ENCODE assay signal across 28 mouse cellular contexts in the genomic region with DNA sequence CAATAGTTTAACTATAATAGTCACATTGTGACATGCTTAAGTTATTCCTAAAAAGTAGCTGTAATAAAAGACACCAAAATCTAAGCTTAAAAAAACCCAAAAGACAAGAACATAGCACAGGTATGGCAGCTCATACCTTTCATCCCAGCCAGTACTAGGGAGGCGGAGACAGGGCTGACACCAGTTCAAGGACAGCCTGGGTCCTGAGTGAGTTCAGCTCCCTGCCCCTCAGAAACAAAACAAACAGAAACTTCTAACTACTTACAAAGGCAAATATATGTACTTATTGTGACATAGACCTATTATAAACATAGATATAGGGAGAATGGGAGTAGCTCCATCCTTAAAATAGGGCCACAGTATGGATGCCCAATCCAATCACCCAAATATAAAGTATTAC. TPM values are rescaled to one million over a fixed set of nuclear protein-coding genes. Genes with fewer than 3 reads are reported as not detected.
DNase-seq lines count a peak whose midpoint lies in the region; ATAC-seq and TF ChIP-seq lines count a peak whose summit lies in the region.
"Had no signal": no experiment of that assay in that cellular context is flagged by ENCODE, and none has a peak within 500 bp of the region (broad histone marks: within the 10 kb centered on the region; RNA-seq: fewer than 3 reads in every experiment).

No protein-coding gene starts in this region.

- no peaks in the 10 kb centered on the region for H3K27me3 ChIP-seq in hindbrain, embryonic 13.5 days
- H3K27me3 ChIP-seq in hindbrain, embryonic 16.5 days (replicated peaks; ENCODE audit: control insufficient read depth, insufficient read depth, low read length) = no peaks in the 10 kb centered on the region
- no peaks in the 10 kb centered on the region for H3K27me3 ChIP-seq in midbrain, embryonic 15.5 days (replicated peaks)
- H3K27me3 ChIP-seq in midbrain, embryonic 10.5 days (ENCODE audit: low read depth, poor library complexity, severe bottlenecking) = no peaks in the 10 kb centered on the region
- no peaks in the 10 kb centered on the region for H3K27me3 ChIP-seq in liver, adult 2 months (ENCODE audit: control insufficient read depth, insufficient read depth, low read length)
- H3K27me3 ChIP-seq in myocyte (ENCODE audit: control insufficient read depth, insufficient read depth, insufficient read length) = no peaks in the 10 kb centered on the region
- H3K27me3 ChIP-seq: embryonic facial prominence, embryonic 13.5 days; forebrain, embryonic 15.5 days; kidney, embryonic 15.5 days; limb, embryonic 12.5 days had no signal

- ATAC-seq in hindbrain, embryonic 13.5 days (ENCODE audit: low FRiP score) = no peak
- ATAC-seq in hindbrain, embryonic 16.5 days = no peak
- ATAC-seq in midbrain, embryonic 15.5 days (replicated peaks) = no peak
- ATAC-seq: forebrain, embryonic 15.5 days had no signal

- H3K4me2 ChIP-seq in hindbrain, embryonic 13.5 days = peak overlapping the region; percentile 36
- H3K4me2 ChIP-seq in hindbrain, embryonic 16.5 days (ENCODE audit: low read length) = no peak overlapping the region
- H3K4me2 ChIP-seq in midbrain, embryonic 15.5 days = 0 out of 2 replicates have a peak overlapping the region, but pooled peaks have one; percentile 13
- no peak overlapping the region for H3K4me2 ChIP-seq in myocyte (ENCODE audit: low read depth)
- H3K4me2 ChIP-seq: embryonic facial prominence, embryonic 13.5 days; limb, embryonic 12.5 days had no signal

- H3K36me3 ChIP-seq in hindbrain, embryonic 13.5 days = no peaks in the 10 kb centered on the region
- no peaks in the 10 kb centered on the region for H3K36me3 ChIP-seq in hindbrain, embryonic 16.5 days (ENCODE audit: control insufficient read depth, insufficient read depth, low read length)
- no peaks in the 10 kb centered on the region for H3K36me3 ChIP-seq in midbrain, embryonic 15.5 days (replicated peaks)
- peaks cover 9% of the 10 kb centered on the region for H3K36me3 ChIP-seq in midbrain, embryonic 10.5 days
- H3K36me3 ChIP-seq in liver, adult 2 months (ENCODE audit: control insufficient read depth, insufficient read depth, low read length) = no peaks in the 10 kb centered on the region
- H3K36me3 ChIP-seq in myocyte (ENCODE audit: control insufficient read depth, insufficient read depth) = no peaks in the 10 kb centered on the region
- H3K36me3 ChIP-seq: embryonic facial prominence, embryonic 13.5 days; forebrain, embryonic 15.5 days; heart, embryonic 10.5 days; kidney, embryonic 15.5 days; limb, embryonic 12.5 days had no signal

- 94% methylated on average over 1 of the region's 1 CpGs for WGBS in hindbrain, embryonic 13.5 days
- 95% methylated on average over 1 of the region's 1 CpGs for WGBS in hindbrain, embryonic 16.5 days
- 94% methylated on average over 1 of the region's 1 CpGs for WGBS in midbrain, embryonic 15.5 days
- WGBS in midbrain, embryonic 10.5 days = 97% methylated on average over 1 of the region's 1 CpGs
- WGBS in liver, adult 2 months = 70% methylated on average over 1 of the region's 1 CpGs

- H3ac ChIP-seq in myocyte (ENCODE audit: control insufficient read depth, insufficient read length) = no peak overlapping the region

- no peak for DNase-seq in midbrain, embryonic 10.5 days (ENCODE audit: low spot score)
- DNase-seq in liver, adult 2 months (ENCODE audit: extremely low read depth, low read depth, low spot score) = peak; percentile 50
- DNase-seq in urinary bladder, postnatal 36 days (ENCODE audit: low spot score in 2 of 2) = no peak
- DNase-seq: adrenal gland, postnatal 25 days; B cell, adult 2 months; cerebellum, adult 18-20 months; cerebellum, postnatal 10 days; heart, postnatal 4 days; kidney, adult 18-20 months; kidney, postnatal 36 days; lung, embryonic 14.5 days; lung, postnatal 14 days; right cerebral cortex, adult 18-20 months; spleen, adult 18-20 months; thymus, postnatal 14 days had no signal

- H3K9ac ChIP-seq in hindbrain, embryonic 13.5 days = no peak overlapping the region
- H3K9ac ChIP-seq in hindbrain, embryonic 16.5 days (ENCODE audit: low read depth, low read length) = no peak overlapping the region
- H3K9ac ChIP-seq in midbrain, embryonic 15.5 days = no peak overlapping the region
- no peak overlapping the region for H3K9ac ChIP-seq in liver, adult 2 months (ENCODE audit: low read depth, low read length)
- H3K9ac ChIP-seq: embryonic facial prominence, embryonic 13.5 days; kidney, embryonic 15.5 days; limb, embryonic 12.5 days; liver, embryonic 14.5 days; lung, embryonic 14.5 days had no signal

- no peak for TF ChIP-seq POLR2A in liver, adult 2 months (IDR thresholded peaks at IDR 0.05; ENCODE audit: extremely low read depth, insufficient read depth, low read length)
- no peak for TF ChIP-seq POLR2A in myocyte (IDR thresholded peaks at IDR 0.05; ENCODE audit: insufficient read length, low read depth)

- H3K79me2 ChIP-seq in liver, adult 2 months (ENCODE audit: control insufficient read depth, insufficient read depth, low read length) = peaks cover 32% of the 10 kb centered on the region
- peaks cover 75% of the 10 kb centered on the region for H3K79me2 ChIP-seq in myocyte (ENCODE audit: control insufficient read depth, insufficient read depth)

- H3K27ac ChIP-seq in hindbrain, embryonic 13.5 days = no peak overlapping the region
- H3K27ac ChIP-seq in hindbrain, embryonic 16.5 days (ENCODE audit: low read depth, low read length) = no peak overlapping the region
- no peak overlapping the region for H3K27ac ChIP-seq in midbrain, embryonic 15.5 days
- H3K27ac ChIP-seq in midbrain, embryonic 10.5 days (replicated peaks) = no peak overlapping the region
- no peak overlapping the region for H3K27ac ChIP-seq in liver, adult 2 months (replicated peaks; ENCODE audit: insufficient read depth, low read depth, low read length)
- H3K27ac ChIP-seq: embryonic facial prominence, embryonic 13.5 days; forebrain, embryonic 10.5 days; forebrain, embryonic 15.5 days; heart, embryonic 10.5 days; kidney, embryonic 15.5 days; layer of hippocampus, adult 2 months; left cerebral cortex, adult 2 months; limb, embryonic 12.5 days had no signal

- no peaks in the 10 kb centered on the region for H3K9me3 ChIP-seq in hindbrain, embryonic 13.5 days
- H3K9me3 ChIP-seq in hindbrain, embryonic 16.5 days (ENCODE audit: control insufficient read depth, low read length) = no peaks in the 10 kb centered on the region
- H3K9me3 ChIP-seq in midbrain, embryonic 15.5 days = no peaks in the 10 kb centered on the region
- H3K9me3 ChIP-seq in midbrain, embryonic 10.5 days (replicated peaks) = no peaks in the 10 kb centered on the region; the same call in 1 of the 2 replicates
- H3K9me3 ChIP-seq: embryonic facial prominence, embryonic 13.5 days; forebrain, embryonic 15.5 days; heart, embryonic 10.5 days; kidney, embryonic 15.5 days; limb, embryonic 12.5 days had no signal

- peaks cover 26% of the 10 kb centered on the region for H3K4me1 ChIP-seq in hindbrain, embryonic 13.5 days (replicated peaks)
- peaks cover 14% of the 10 kb centered on the region for H3K4me1 ChIP-seq in hindbrain, embryonic 16.5 days (ENCODE audit: control insufficient read depth, insufficient read depth, low read depth, low read length)
- H3K4me1 ChIP-seq in midbrain, embryonic 15.5 days = peaks cover 23% of the 10 kb centered on the region
- peaks cover 23% of the 10 kb centered on the region for H3K4me1 ChIP-seq in midbrain, embryonic 10.5 days
- H3K4me1 ChIP-seq in liver, adult 2 months (ENCODE audit: control insufficient read depth, insufficient read depth, low read length) = peaks cover 9% of the 10 kb centered on the region

- TF ChIP-seq CTCF in liver, adult 2 months (IDR thresholded peaks at IDR 0.05; ENCODE audit: low read depth, low read length) = no peak

- H3K4me3 ChIP-seq in hindbrain, embryonic 13.5 days = no peak overlapping the region
- no peak overlapping the region for H3K4me3 ChIP-seq in hindbrain, embryonic 16.5 days (ENCODE audit: low read length)
- H3K4me3 ChIP-seq in midbrain, embryonic 15.5 days = no peak overlapping the region
- no peak overlapping the region for H3K4me3 ChIP-seq in midbrain, embryonic 10.5 days
- H3K4me3 ChIP-seq in liver, adult 2 months (ENCODE audit: insufficient read depth, low read depth, low read length) = no peak overlapping the region
- peak overlapping the region; percentile 65 for H3K4me3 ChIP-seq in myocyte
- H3K4me3 ChIP-seq: embryonic facial prominence, embryonic 13.5 days; forebrain, embryonic 15.5 days; heart, embryonic 10.5 days; kidney, embryonic 15.5 days; left cerebral cortex, adult 2 months; limb, embryonic 12.5 days had no signal

TF ChIP-seq in myocyte, 11 proteins besides CTCF, POLR2A, EP300 and RAD21:
- TF ChIP-seq REST (IDR thresholded peaks at IDR 0.05; ENCODE audit: insufficient read depth, insufficient read length) (no peak), MYOD1 (IDR thresholded peaks at IDR 0.05; ENCODE audit: control insufficient read depth in 1 of 3, insufficient read length in 2 of 3, low read depth in 2 of 3) (no peak), E2F4 (IDR thresholded peaks at IDR 0.05; ENCODE audit: insufficient read depth) (no peak), POLR2AphosphoS2 (IDR thresholded peaks at IDR 0.05; ENCODE audit: insufficient read length, low read depth) (no peak), USF1 (IDR thresholded peaks at IDR 0.05; ENCODE audit: low read depth) (no peak), TCF3 (IDR thresholded peaks at IDR 0.05; ENCODE audit: insufficient read length, low read depth) (no peak), CEBPB (IDR thresholded peaks at IDR 0.05; ENCODE audit: insufficient read depth, poor library complexity, severe bottlenecking) (no peak), MYOG (IDR thresholded peaks at IDR 0.05; ENCODE audit: control insufficient read depth in 1 of 3, insufficient read depth in 1 of 3, insufficient read length in 2 of 3, low read depth in 2 of 3) (no peak), SRF (IDR thresholded peaks at IDR 0.05; ENCODE audit: control insufficient read depth, insufficient read length, low read depth) (no peak), MAX (IDR thresholded peaks at IDR 0.05; ENCODE audit: low read depth) (no peak), TCF12 (IDR thresholded peaks at IDR 0.05; ENCODE audit: insufficient read depth, poor library complexity, severe bottlenecking) (no peak)
TF ChIP-seq in myocyte: peak in this region for 0.

RNA-seq across cellular contexts. Expression of a gene that starts 3.2 kb away (rescaled TPM):
- polyA plus RNA-seq in hindbrain, embryonic 13.5 days (2015; fragmentation: Nextera tagmentation; extraction: Ambion mirVana) = 27.5 and 27.6 TPM in 2 replicates
- 18.6 and 24.9 TPM in 2 replicates for polyA plus RNA-seq in hindbrain, embryonic 16.5 days (2015; fragmentation: Nextera tagmentation; extraction: Ambion mirVana)
- polyA plus RNA-seq in midbrain, embryonic 15.5 days (2015; fragmentation: Nextera tagmentation; extraction: Ambion mirVana) = 22.8 and 25.7 TPM in 2 replicates
- 22.6 and 25.1 TPM in 2 replicates for polyA plus RNA-seq in midbrain, embryonic 10.5 days (2016; fragmentation: Nextera tagmentation; extraction: Ambion mirVana)
- 11.5 and 15.4 TPM in 2 replicates for total RNA-seq in liver, adult 2 months (2014; rRNA removed)
- polyA plus RNA-seq in liver, adult 2 months (2012; rRNA removed) = 19.4 and 20.9 TPM in 2 replicates
- polyA plus RNA-seq in myocyte (2012; fragmentation: generic; extraction: Trizol) = 23.2 TPM

Comparison
In these comparisons a context has a peak if more than half of its experiments do, and no peak if none do; other contexts are left out.
1. H3K4me2 ChIP-seq: peak in hindbrain, embryonic 13.5 days (single experiment) and midbrain, embryonic 15.5 days (single experiment); none in hindbrain, embryonic 16.5 days (single experiment) and myocyte (single experiment).